Mouse (Mus musculus) R1 (cell line): ENCODE data around the gene Polr2c.
A peak's percentile ranks its signal among the peaks of the same experiment; 100 is the strongest.
"Not testable (repeated sequence)": the region's sequence is repeated elsewhere in the genome, so short reads cannot be mapped to it uniquely, and the experiment has no call there.

ENCODE experiments used
- DNase-seq: peaks from one replicate; pipeline ENCODE4 v3.0.0-alpha.2; 2018; ENCODE audit warnings: low read depth, low spot score

Gene Polr2c

GRCm38 (mm10) chr8:94857346-94858173 lies at the start of gene Polr2c:
Gene Polr2c (plus strand): TSS chr8:94857450.
- DNase-seq = peak; percentile 86

- no peak for DNase-seq
These were observed 49.7 kb upstream of the Polr2c start for GRCm38 (mm10) chr8:94807506-94807905.

GRCm38 (mm10) chr8:94808372-94808771 lies 48.9 kb upstream of the Polr2c start:
- DNase-seq = no peak

GRCm38 (mm10) chr8:94810153-94810552 lies 47.1 kb upstream of the Polr2c start, which contains the start of gene Ccl17:
Gene Ccl17 (plus strand): TSS chr8:94810453.
- DNase-seq = no peak

GRCm38 (mm10) chr8:94810855-94811254 lies 46.4 kb upstream of the Polr2c start:
- DNase-seq = no peak

GRCm38 (mm10) chr8:94811654-94812053 lies 45.6 kb upstream of the Polr2c start:
- DNase-seq = no peak

GRCm38 (mm10) chr8:94812645-94813098 lies 44.6 kb upstream of the Polr2c start:
- DNase-seq = peak; percentile 87

GRCm38 (mm10) chr8:94814556-94814955 lies 42.7 kb upstream of the Polr2c start:
- DNase-seq = no peak

GRCm38 (mm10) chr8:94817933-94818332 lies 39.3 kb upstream of the Polr2c start:
- DNase-seq = no peak

- no peak for DNase-seq
These were observed 37.5 kb upstream of the Polr2c start for GRCm38 (mm10) chr8:94819671-94820179.

GRCm38 (mm10) chr8:94820553-94820952 lies 36.7 kb upstream of the Polr2c start:
- peak; percentile 42 for DNase-seq

GRCm38 (mm10) chr8:94821381-94821780 lies 35.9 kb upstream of the Polr2c start:
- DNase-seq = no peak

- peak; percentile 89 for DNase-seq
These were observed 34.4 kb upstream of the Polr2c start for GRCm38 (mm10) chr8:94822637-94823560.

- no peak for DNase-seq
These were observed 32.1 kb upstream of the Polr2c start for GRCm38 (mm10) chr8:94825170-94825569.

- no peak for DNase-seq
These were observed 31.0 kb upstream of the Polr2c start for GRCm38 (mm10) chr8:94826210-94826609.

- no peak for DNase-seq
These were observed 29.0 kb upstream of the Polr2c start for GRCm38 (mm10) chr8:94828284-94828683.

GRCm38 (mm10) chr8:94833901-94834405 lies 23.3 kb upstream of the Polr2c start:
- peak; percentile 30 for DNase-seq

GRCm38 (mm10) chr8:94835751-94836150 lies 21.5 kb upstream of the Polr2c start:
- not testable (repeated sequence) for DNase-seq

GRCm38 (mm10) chr8:94836456-94837240 lies 20.6 kb upstream of the Polr2c start:
- no peak for DNase-seq

GRCm38 (mm10) chr8:94837662-94838574 lies 19.3 kb upstream of the Polr2c start, which contains the start of the genes Coq9 and Ciapin1:
Gene Coq9 (plus strand): TSS chr8:94838321.
Gene Ciapin1 (minus strand): TSS chr8:94838358.
- DNase-seq = peak; percentile 97
